Mouse (Mus musculus) cerebellum, postnatal 36 days (tissue): Measurements from ENCODE around the gene Flrt3.

Experiments used
- DNase-seq, 2 experiments: peaks; one replicate each; pipeline ENCODE4 v3.0.0; 2021 to 2022; ENCODE audit warnings: mixed read lengths in 2 of 2

Flrt3 gene

GRCm38 (mm10) chr2:140670963-140671702, at the start of gene Flrt3:
Flrt3 (minus strand) TSS chr2:140671469.
- DNase-seq: peak; percentile 86 to 92

GRCm38 (mm10) chr2:140717407-140717806, 46.1 kb upstream of the Flrt3 start:
- DNase-seq: no peak

- no peak for DNase-seq
These were observed 44.6 kb upstream of the Flrt3 start for GRCm38 (mm10) chr2:140715822-140716221.

- no peak for DNase-seq
These were observed 36.3 kb upstream of the Flrt3 start for GRCm38 (mm10) chr2:140707550-140707949.

GRCm38 (mm10) chr2:140705278-140705677, 34.0 kb upstream of the Flrt3 start:
- DNase-seq: no peak

DNA sequence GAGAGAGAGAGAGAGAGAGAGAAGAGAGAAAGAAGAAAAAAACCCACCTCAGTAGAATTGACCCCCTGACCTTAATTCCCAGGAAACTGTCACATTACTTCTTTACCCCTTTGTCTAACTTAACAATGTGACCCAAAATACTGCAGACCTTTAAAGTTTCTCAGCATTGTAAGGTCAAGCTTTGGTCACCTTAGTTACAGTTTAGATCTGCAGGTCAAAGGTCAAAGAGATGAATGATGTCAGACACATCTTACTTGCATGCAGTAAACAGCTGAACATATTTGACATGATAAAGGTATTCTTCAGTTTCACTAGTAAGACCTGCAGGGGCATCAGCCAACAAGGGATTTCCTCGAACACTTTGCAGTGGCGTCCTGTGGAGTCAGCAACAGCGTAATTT, 32.9 kb upstream of the Flrt3 start:
- DNase-seq: no peak

DNA sequence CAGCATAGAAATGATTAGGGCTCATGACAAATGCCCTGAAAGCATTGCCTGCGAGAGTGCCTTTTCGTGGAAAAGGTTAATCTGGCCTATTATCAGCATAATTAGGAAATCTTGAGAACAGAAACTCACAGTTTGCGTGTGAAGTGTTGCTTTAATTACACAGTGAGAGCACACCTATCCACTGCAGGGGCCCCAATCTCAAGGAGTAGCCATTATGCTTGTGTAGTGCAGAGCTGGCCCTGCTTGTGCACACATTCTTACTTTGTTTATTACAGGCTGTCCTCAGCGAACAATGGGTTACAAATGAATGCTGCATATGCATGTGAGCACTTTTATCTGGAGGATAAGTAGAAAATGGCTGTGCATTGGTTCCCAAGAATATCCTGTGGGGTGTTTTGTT, 32.1 kb upstream of the Flrt3 start:
- DNase-seq: no peak

- no peak for DNase-seq
These were observed 27.3 kb upstream of the Flrt3 start for GRCm38 (mm10) chr2:140698585-140698984.

GRCm38 (mm10) chr2:140693845-140694244, 22.6 kb upstream of the Flrt3 start:
- no peak for DNase-seq

- no peak for DNase-seq
These were observed 21.2 kb upstream of the Flrt3 start for GRCm38 (mm10) chr2:140692461-140692860.

- DNase-seq: no peak
These were observed 20.1 kb upstream of the Flrt3 start for GRCm38 (mm10) chr2:140691403-140691802.

DNA sequence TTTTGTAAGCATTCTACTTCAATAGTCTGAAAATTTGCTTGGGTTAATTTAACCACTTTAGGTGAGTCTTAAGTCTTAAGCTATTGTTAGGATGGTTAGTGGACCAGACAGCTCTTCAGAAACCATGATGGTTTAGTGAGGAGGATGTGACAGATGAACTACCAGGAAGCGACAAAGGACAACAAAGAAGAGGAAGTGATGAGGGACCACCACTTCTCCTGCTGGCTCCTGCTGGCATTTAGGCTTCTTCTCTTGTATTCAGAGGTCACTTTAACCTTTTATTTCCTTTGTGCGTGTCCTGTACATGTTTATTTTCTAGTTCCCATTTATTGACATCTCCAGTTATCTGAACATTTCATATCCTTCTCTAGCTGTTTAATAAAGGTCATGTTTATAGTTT, 19.6 kb upstream of the Flrt3 start:
- no peak for DNase-seq

GRCm38 (mm10) chr2:140676728-140677127, 5.5 kb upstream of the Flrt3 start:
- no peak for DNase-seq

DNA sequence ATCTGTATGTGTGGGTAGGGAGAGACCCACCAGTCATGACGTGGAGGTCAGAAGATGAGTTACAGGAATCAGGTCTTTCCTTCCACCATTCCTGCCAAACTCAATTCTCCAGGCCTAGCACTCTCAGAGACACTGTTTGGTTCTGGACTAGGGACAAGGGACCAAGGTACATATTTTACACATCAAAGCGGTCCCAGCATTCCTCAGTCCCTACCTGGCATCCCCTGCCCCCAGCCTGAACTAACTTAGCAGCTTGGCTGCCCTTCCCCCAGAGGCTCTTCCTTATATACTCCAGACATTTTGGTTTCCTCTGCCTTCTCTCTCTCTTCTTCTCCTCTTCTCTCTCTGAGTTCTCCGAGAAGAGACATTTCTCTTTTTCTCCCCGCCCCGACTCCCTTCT, 2.2 kb upstream of the Flrt3 start:
- DNase-seq: no peak

DNA sequence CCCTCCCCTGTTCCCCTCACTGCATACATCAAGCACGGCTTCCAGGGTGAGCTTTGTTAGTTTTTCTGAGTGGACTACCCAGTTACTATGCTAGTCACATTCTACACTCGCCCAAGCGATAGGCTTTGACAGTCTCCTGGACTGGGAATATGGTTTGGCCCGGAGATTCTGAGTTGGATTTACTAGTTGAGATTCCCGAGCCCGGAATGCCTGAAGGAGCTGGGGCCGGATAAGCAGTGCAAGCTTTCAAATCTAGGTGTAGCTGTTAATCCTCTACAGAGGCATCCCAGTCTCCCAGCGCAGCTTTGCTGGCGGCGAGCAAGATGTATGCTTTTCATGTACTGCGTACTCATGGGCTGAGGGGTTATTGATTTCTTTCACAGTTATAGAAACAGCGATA, 812 bp downstream of the Flrt3 start:
- DNase-seq: peak; percentile 56 to 76

DNA sequence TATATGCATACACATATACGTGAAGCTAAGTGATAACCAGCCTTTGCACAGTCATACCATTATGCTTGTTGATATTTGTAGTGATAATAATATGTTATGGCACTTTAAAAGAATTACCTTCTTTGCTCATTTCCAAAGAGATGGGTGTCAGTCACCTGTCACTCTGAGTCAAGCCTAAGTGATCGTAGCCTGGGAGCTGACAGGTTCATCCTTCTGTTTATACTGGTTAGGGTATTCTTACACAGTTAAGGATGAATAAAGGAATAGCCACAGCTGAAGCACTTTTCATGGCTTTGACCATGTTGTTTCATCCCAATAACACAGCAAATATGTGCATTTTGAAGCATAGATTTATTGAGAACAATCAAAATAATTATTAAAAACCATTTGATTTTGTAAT, 1.5 kb downstream of the Flrt3 start:
- DNase-seq: no peak

DNA sequence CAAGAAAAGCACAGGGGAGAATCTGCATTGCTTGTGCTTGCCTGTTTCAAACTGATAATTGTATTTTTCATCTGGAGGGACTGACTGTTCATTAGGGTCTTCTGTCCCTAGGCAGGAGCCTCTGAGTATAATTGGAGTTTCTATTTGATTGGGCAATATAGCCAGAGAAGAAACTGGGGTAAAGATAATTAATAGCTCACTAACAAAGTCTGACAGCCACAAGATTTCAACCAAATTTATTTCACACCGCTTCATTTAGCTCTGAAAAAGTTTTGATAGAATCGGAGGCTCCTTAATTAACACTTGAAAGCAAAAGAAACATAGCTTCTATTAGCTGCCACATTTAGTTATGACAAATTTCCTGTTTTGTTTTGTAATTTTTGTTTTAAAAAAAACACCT, 2.2 kb downstream of the Flrt3 start:
- DNase-seq: no peak

- DNase-seq: peak; percentile 77 to 78
These were observed 3.0 kb downstream of the Flrt3 start for GRCm38 (mm10) chr2:140668311-140668710.

DNA sequence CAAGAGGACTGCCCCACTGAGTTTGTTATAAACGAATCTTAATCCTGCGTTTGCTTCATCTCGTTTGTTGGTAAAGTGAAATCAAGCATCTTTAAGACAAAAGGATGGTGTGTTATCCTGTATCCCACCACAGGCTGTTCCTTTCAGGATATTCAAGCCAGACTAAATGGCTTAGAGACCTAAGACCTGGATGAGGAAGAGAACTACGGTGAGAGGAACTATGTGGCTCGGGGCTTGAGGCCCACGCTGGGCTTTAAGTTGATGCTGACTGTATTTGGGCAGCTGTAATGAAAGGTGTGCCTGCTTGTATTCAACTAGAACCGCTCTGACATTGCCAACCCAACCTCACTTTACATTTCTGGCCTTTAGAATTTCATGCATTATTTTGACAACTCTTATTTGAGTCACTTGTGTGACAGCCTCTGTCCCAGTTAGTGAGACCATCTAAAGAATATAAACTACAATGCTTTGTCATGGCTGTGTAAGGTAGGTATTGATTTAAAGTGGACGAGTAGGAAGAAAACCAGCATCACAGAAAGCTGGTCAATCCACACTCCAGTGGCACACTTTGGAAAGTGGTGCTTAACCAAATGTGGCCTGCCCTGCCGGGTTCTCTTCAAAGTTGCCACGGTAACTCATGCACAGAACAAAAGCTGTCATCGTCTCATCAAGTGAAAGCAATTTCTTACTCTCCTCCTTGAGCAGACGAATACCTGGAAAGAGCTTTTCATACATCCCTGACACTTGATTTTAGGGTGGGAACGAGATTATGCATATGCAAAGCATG, 3.8 kb downstream of the Flrt3 start:
- DNase-seq: peak in 1 of 2 experiments; percentile 26

GRCm38 (mm10) chr2:140666846-140667245, 4.4 kb downstream of the Flrt3 start:
- no peak for DNase-seq

- no peak for DNase-seq
These were observed 6.9 kb downstream of the Flrt3 start for GRCm38 (mm10) chr2:140664381-140664780.

DNA sequence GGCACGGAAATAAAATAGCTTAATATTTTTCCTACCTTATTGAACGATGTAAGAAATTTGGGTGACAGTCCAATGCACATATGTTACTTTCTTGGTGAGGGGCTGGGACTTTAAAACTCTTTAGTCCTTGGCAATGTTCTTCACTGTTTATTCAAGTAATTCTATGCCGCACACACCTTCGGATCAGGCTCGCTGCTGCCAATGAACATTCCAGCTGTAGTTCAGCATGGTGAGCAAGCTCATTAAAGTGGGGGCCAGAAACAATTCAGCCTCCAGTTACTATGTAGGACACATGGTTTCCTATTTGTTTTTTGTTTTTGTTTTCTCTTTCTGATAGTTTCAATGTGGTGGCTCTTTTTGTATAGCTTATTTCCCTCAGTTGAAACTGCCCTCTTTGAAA, 8.6 kb downstream of the Flrt3 start:
- DNase-seq: no peak

GRCm38 (mm10) chr2:140653978-140654377, 17.3 kb downstream of the Flrt3 start:
- DNase-seq: no peak

DNA sequence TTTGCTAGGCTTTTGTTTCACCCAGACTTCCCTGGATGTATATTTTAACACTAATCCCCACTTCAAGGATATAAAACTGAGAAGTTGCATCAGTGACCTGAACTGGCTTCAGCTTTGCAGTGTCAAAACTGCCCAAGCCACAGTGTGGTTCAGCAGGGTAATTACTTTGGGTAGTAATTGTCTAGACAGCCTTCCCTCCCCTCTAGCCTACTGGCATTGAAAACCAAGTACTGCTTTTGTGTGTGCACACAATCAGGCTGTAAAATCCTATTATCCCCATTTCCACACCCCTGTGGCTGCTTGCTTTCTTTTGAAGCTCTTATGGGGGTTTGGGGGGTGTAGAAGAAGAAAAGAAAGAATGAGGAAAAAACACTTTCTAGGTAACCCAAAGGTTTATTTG, 17.8 kb downstream of the Flrt3 start:
- no peak for DNase-seq
